Mouse (Mus musculus): ENCODE measurements around the gene Klrc1. TPM values are rescaled to one million over a fixed set of nuclear protein-coding genes. Genes with fewer than 3 reads are reported as not detected.
"Not testable (repeated sequence)": the region's sequence is repeated elsewhere in the genome, so short reads cannot be mapped to it uniquely, and the experiment has no call there.

Klrc1 gene
- total RNA-seq (2021) = not detected

DNA sequence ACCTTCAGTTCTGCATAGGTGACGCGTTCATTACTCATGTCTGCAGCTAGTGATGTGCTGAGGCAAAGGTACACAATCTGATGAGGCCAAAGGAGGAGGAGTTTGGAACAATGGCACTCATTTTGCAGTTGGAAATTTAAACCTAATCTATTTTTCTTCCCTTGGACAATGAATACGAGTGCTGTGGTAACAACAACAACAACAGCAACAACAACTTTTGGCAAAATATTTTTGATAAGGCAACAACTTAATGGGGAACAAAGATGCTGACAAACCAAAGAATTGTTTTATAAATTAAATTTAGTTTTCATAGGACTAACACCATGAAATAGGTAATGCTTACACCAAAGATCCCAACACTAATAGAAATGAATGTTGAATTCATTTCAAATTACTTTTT is at the start of gene Klrc1:
Gene Klrc1 (minus strand): TSS at position 101 of the 400 bp plus-strand sequence.
- DNase-seq (ENCODE audit: low spot score) = no peak
- intact Hi-C loops (cut with DNase I) = no loop called here

DNA sequence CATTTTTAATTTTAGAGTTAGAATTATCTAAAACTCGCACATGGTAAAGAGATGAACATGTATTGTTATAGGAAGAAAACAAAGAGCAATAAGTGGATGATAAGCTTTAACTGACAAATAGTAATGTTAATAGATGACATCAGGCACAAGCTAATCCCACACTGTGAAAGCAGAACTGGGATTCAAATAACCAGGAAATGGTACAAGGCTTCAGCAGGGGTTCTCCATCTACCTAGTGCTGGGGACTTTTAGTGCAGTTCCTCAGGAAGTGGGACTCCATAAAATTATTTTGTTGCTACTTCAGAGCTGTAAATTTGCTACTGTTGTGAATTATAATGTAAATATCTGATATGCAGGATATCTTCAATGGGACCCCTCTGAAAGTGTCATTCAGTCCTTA is 48.5 kb upstream of the Klrc1 start:
- DNase-seq (ENCODE audit: low spot score) = no peak
- intact Hi-C loops (cut with DNase I) = no loop called here

DNA sequence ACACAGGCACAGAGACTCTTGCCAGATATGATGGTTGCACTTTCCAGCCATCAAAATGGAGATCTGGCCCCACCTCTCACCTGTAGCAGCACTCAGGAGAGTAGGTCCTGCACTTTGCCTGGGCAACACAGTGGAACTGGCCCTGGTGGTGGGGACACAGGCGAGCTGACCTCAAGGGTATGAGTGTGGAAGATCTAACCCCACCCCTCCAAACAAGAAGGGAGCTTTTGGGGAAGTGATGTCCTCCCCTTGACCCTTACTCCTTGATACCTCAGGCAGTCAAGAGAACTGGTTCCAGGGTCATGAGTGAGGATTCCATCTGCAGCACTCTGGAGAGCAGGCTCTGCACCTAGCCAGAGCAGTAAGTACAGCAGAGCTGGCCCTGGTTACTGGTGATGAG is 42.6 kb upstream of the Klrc1 start:
- intact Hi-C loops (cut with DNase I) = no loop called here
- DNase-seq (ENCODE audit: low spot score) = no peak

DNA sequence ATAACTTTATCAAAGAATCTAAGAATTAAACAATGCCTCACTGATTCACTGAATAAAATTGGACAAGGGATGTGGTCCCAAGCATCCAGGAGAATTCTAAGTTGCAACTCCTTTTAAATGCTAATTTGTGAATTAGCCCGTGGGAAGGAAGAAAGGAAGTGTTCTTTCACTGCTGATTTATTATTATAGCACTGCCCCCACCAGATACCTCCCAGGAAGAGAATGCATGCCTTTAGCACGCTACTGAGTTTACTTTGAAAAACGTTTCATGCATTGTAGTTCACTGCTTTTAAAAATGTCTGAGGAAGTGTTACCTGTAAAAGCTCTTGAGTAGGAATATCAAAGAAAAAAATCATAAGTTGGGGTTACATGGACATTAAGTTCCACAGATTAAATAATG is 41.7 kb upstream of the Klrc1 start:
- DNase-seq (ENCODE audit: low spot score) = no peak
- intact Hi-C loops (cut with DNase I) = no loop called here

DNA sequence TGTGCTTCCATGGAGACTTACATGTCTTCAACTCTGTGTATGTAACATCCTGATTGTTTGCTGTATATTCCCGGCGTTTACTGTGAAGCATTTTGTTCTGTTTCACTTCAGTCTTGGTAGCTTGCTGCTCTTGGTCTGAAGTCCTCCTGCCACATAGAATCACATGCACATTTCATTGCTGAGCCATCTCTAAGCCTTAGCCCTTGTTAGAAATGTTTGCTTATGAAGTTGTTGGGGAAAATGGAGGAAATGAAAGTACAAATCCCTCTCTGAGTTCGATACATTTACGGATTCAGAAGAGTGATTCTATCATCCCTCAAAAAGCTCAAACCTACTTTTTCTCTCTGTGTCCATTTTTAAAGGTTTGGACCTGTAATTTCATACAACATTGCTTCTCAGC is 38.3 kb upstream of the Klrc1 start, which contains the start of gene Klri1:
Gene Klri1 (minus strand): TSS at position 101 of the 400 bp plus-strand sequence.
- no peak for DNase-seq (ENCODE audit: low spot score)
- intact Hi-C loops (cut with DNase I) = no loop called here

DNA sequence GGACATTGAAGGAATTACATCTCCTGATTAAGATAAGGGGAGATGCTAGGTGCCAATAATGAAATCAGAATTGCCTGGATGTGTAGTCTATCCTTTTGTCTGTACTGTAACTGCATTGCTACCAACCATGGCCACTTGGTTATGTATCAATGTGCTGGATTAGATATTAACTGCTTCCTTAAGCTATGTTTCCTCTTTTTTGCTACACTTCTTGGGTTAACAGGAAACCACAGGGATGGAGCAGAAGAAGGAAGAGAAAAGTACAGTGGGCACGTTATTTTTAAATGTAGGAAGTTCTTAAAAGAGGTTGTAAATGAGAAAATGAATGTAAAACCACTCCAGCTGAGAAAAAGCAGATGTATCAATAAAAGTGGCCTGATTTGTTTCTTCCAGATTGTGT is 34.8 kb upstream of the Klrc1 start:
- DNase-seq (ENCODE audit: low spot score) = no peak
- intact Hi-C loops (cut with DNase I) = no loop called here

DNA sequence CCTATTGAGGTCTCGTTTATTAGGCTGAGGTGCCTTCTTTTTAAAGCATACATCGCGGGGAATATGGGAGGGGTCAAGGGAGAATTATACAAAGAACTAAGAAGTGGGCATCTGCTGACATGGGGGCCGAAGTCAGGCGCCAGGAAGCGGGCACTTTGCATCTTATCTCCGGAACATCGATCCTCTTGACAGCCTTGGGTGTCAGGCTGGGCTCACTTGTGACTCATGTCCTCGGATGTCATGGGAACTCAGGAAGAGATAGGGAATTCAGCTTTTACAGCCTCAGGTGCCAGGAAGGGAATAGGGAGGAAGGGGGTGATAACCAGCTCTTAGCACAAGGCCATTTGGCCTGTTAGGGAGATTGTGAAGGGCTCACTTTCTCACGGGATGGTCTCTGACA is 12.7 kb upstream of the Klrc1 start:
- intact Hi-C loops (cut with DNase I); DNase-seq (ENCODE audit: low spot score): not testable (repeated sequence)

DNA sequence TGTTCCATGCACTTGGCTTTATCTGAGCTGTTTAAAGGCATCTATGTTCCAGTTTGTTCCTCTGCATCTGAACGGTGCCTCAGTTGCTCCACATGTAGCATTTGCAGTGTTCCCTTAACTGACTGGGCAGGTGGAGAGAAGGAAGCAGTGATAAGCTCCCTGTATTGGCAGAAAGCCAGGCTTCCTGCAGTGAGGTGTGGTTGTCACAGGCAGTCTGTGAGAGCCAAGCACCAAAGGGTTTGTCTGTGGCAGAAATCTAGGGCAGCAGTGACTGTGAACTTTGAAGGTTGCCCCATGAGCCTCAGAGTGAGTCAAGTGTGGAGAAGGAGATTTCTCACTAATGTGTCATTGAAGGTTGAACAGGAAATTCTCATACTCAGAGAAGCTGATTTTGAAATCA is 1.6 kb upstream of the Klrc1 start:
- DNase-seq (ENCODE audit: low spot score) = no peak
- intact Hi-C loops (cut with DNase I) = no loop called here

DNA sequence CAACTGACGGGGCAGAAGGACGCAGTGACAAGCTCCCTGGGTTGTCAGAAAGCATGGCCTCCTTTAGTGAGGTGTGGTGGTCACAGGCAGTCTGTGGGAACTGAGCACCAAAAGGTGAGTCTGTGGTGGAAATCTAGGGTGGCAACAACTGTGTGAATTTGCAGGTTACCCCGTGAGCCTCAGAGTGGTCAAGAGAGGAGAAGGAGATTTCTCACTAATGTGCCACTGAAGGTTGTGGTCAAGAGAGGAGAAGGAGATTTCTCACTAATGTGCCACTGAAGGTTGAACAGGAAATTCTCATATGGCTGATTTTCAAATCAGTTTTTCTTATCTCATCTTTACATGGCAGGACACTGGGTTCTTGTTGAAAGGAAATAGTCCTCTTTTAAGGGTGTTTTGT is 17.5 kb downstream of the Klrc1 start:
- DNase-seq (ENCODE audit: low spot score); intact Hi-C loops (cut with DNase I): not testable (repeated sequence)

DNA sequence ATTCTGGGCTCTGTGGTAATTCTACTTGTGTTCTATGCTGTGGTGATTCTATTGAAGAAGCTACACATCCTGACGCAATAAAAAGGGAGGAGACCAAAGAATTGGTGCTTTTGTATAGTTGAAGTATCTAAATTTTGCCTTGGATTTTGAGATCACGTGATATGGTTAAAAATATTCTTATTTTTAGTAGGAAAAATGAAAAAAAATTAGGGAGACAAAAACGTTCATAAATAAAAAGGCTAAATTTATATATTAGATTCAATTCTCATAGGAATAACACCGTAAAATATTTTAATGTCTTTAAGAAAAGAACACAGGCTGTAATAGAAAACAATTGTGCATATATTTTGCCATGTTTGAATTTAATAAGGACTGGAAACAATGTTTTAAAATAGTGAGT is 18.2 kb downstream of the Klrc1 start, which contains the start of gene Klrc2:
Gene Klrc2 (minus strand): TSS at position 101 of the 400 bp plus-strand sequence.
- intact Hi-C loops (cut with DNase I); DNase-seq (ENCODE audit: low spot score): not testable (repeated sequence)

DNA sequence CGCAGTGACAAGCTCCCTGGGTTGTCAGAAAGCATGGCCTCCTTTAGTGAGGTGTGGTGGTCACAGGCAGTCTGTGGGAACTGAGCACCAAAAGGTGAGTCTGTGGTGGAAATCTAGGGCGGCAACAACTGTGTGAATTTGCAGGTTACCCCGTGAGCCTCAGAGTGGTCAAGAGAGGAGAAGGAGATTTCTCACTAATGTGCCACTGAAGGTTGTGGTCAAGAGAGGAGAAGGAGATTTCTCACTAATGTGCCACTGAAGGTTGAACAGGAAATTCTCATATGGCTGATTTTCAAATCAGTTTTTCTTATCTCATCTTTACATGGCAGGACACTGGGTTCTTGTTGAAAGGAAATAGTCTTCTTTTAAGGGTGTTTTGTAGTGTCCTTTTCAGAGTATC is 34.7 kb downstream of the Klrc1 start:
- intact Hi-C loops (cut with DNase I); DNase-seq (ENCODE audit: low spot score): not testable (repeated sequence)

DNA sequence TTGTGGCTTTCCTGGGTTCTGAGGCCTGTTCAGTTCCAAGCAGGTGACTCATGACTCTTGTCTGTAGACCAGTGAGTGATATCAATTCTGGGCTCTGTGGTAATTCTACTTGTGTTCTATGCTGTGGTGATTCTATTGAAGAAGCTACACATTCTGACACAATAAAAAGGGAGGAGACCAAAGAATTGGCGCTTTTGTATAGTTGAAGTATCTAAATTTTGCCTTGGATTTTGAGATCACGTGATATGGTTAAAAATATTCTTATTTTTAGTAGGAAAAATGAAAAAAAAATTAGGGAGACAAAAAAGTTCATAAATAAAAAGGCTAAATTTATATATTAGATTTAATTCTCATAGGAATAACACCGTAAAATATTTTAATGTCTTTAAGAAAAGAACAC is 35.5 kb downstream of the Klrc1 start, which contains the start of gene Klrc3:
Gene Klrc3 (minus strand): TSS at position 101 of the 400 bp plus-strand sequence.
- intact Hi-C loops (cut with DNase I); DNase-seq (ENCODE audit: low spot score): not testable (repeated sequence)

DNA sequence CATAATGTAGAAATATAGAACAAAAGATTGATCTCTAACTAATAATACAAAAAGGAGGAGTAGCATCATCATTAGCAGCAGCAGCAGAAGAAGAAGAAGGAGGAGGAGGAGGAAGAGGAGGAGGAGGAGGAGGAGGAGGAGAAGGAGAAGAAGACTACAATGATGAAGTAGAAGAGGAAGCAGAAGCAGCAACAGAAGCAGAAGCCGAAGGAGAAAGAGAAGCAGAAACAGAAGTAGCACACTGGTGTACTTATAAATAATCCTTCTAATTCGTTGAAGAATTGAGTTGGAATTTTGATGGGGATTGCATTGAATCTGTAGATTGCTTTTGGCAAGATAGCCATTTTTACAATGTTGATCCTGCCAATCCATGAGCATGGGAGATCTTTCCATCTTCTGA is 47.7 kb downstream of the Klrc1 start:
- intact Hi-C loops (cut with DNase I); DNase-seq (ENCODE audit: low spot score): not testable (repeated sequence)

DNA sequence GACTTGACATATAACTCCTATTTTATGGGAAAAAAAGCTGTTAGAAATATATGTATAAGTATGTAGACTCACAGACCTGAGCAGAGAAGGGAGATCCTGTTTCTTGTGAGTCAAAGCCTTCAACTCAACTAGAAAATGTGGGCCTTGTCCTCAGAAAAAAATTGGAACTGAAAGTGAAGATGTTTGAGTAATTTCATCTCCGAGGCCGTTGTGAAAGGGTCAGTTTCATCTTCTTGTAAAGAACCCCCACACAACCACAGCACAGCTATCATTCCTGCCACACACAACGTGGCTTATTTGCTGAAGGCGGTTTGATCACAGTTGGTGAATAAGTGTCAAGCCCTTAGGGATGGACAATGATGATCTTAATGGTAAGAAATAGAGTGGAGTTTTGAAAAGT is 55.0 kb downstream of the Klrc1 start, which contains the start of gene Klrk1:
Gene Klrk1 (minus strand): TSS at position 130 of the 400 bp plus-strand sequence.
- no peak for DNase-seq (ENCODE audit: low spot score)
- intact Hi-C loops (cut with DNase I) = no loop called here

Small RNA genes lying within 50 kb of the gene (microRNA-seq; reads per million reads assigned to microRNA genes)
- gene Mir680-1 = not detected

Other genes starting within 250 kb of the Klrc1 start
- 10 to 100 TPM; 10.2 to 11.3 TPM for gene Clec1a, start 227.0 kb downstream of the Klrc1 start, total RNA-seq (2021)
- gene Olr1, start 171.8 kb downstream of the Klrc1 start, total RNA-seq (2021) = under 1 TPM; 0.06 to 0.47 TPM
- gene Tmem52b, start 166.4 kb downstream of the Klrc1 start, total RNA-seq (2021) = not detected
- gene Gabarapl1, start 145.8 kb downstream of the Klrc1 start, total RNA-seq (2021) = 100 to 1,000 TPM in 1 of 2 experiments, 10 to 100 TPM in 1; 97.1 to 107 TPM
- gene Klre1, start 101.1 kb downstream of the Klrc1 start, total RNA-seq (2021) = not detected
- gene Klrd1, start 87.2 kb downstream of the Klrc1 start, total RNA-seq (2021) = not detected
- under 1 TPM in 1 of 2 experiments, not detected in 1; 0.25 TPM for gene Klrk1, start 55.1 kb downstream of the Klrc1 start, total RNA-seq (2021)
- not detected for gene Klrc3, start 35.6 kb downstream of the Klrc1 start, total RNA-seq (2021)
- not detected for gene Klrc2, start 18.3 kb downstream of the Klrc1 start, total RNA-seq (2021)
- gene Klri1, start 38.2 kb upstream of the Klrc1 start, total RNA-seq (2021) = not detected
- not detected for gene Klri2, start 61.5 kb upstream of the Klrc1 start, total RNA-seq (2021)
- gene Gm156, start 105.3 kb upstream of the Klrc1 start, total RNA-seq (2021) = not detected
- not detected for gene Gm17631, start 183.7 kb upstream of the Klrc1 start, total RNA-seq (2021)
- gene Klra17, start 197.7 kb upstream of the Klrc1 start, total RNA-seq (2021) = not detected
- not detected for gene Klra5, start 238.7 kb upstream of the Klrc1 start, total RNA-seq (2021)